Mouse (Mus musculus) heart, embryonic 16.5 days (tissue): ENCODE data around the gene Tnfrsf14. TPM values are rescaled to one million over a fixed set of nuclear protein-coding genes. Genes with fewer than 3 reads are reported as not detected.

ENCODE experiments used
- ATAC-seq: fragments of 200-750 bp; cut with Nextera tagmentation; replicated peaks from 2 replicates; pipeline ENCODE4 v1.8.0; 2017; ENCODE audit warnings: moderate number of reproducible peaks; ENCODE audit not compliant: insufficient read depth, low FRiP score; ENCODE audit errors: extremely low read depth
- H3K27ac ChIP-seq: fragments of 300-500 bp; sonication (generic); 2 replicates; pipeline ENCODE4 v1.5.1; 2014; ENCODE audit warnings: mild to moderate bottlenecking, low read length, control low read depth, moderate library complexity
- H3K27me3 ChIP-seq: fragments of 300-500 bp; sonication (generic); 2 replicates; pipeline ENCODE4 v1.6.1; 2014; ENCODE audit warnings: low read length, mixed read lengths; ENCODE audit not compliant: control insufficient read depth, insufficient read depth
- H3K36me3 ChIP-seq: fragments of 300-500 bp; sonication (generic); 2 replicates; pipeline ENCODE4 v1.6.1; 2014; ENCODE audit not compliant: control insufficient read depth, insufficient read depth
- H3K4me1 ChIP-seq: fragments of 300-500 bp; sonication (generic); 2 replicates; pipeline ENCODE4 v1.6.1; 2014; ENCODE audit warnings: low read length, mixed read lengths; ENCODE audit not compliant: control insufficient read depth, insufficient read depth
- H3K4me2 ChIP-seq: fragments of 300-500 bp; sonication (generic); 2 replicates; pipeline ENCODE4 v1.6.1; 2014; ENCODE audit warnings: low read depth, mild to moderate bottlenecking, control low read depth, low read length
- H3K4me3 ChIP-seq: fragments of 300-500 bp; sonication (generic); 2 replicates; pipeline ENCODE4 v1.5.1; 2014; ENCODE audit warnings: mild to moderate bottlenecking, control low read depth, low read length
- H3K9ac ChIP-seq: fragments of 300-500 bp; sonication (generic); 2 replicates; pipeline ENCODE4 v1.6.1; 2014; ENCODE audit warnings: low read length, control low read depth
- H3K9me3 ChIP-seq: fragments of 300-500 bp; sonication (generic); replicated peaks from 2 replicates; pipeline ENCODE4 v1.6.1; 2016; ENCODE audit warnings: low read length; ENCODE audit not compliant: control insufficient read depth
- WGBS: fragments of 180-500 bp; shearing (Covaris S2); extraction: QIAGEN DNeasy Blood & Tissue Kit; methylation state at CpG from one replicate; pipeline ENCODE4 v1.1.7; 2014; 5-methylcytosine and 5-hydroxymethylcytosine counted together
- polyA plus RNA-seq: library from polyadenylated mRNA; unstranded; fragments of >200 nt; fragmentation: Nextera tagmentation; extraction: Ambion mirVana; gene quantifications from 2 replicates; pipeline ENCODE4 v1.2.1, GENCODE M21; 2015

Gene Tnfrsf14
- polyA plus RNA-seq, 1 experiment from 2014 or later = 1.3 TPM

DNA sequence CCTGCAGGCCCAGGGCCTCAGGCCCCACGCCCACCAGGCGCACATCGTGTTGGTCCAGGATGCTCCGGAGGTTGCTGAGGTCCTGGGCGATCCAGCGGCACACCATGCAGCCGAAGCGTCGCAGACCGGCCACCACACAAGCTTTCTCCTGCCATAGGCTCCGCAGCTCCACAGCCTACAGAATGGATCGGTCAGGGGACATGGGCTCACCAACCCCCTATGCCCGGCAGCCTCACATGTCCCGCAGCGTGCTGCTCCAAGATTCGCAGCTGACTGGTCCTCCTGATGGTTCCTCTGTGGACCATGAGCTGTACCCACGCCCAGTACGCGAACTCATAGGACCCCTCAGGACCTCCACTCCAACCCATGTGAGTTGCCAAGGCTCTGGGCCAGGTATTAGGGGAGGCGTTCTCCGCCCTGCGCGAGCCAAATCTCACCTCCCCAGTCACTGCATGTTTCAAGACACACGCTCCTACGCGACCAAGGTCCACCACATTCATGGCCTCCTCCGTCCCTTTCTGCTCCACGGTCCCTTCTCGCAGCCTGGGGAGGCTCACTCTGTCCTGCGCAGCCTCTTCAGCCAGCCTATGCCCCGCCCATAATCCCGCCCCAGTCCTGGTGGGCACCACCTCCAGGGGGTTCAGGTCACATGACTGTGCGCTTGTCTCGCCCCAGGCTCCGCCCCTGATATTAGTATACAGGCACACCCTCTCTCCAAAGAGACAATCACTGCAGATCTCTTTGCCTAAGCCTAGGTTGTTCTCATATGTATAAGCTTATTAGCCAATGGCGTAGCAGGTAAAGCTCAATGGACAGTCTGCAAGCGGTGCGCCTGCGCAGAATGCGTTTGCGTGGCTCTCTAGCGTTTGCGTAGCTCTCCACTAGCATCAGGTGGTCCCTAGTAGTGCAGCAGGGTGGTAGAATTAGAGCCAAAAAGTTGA lies 29.6 kb downstream of the Tnfrsf14 start, which contains the start of gene Fam213b:
Gene Fam213b, minus strand, starts transcription at position 630 of the 941 bp plus-strand sequence.
- peaks cover 10% of the 10 kb centered on the region for H3K4me1 ChIP-seq
- H3K9me3 ChIP-seq = no peaks in the 10 kb centered on the region
- H3K9ac ChIP-seq = peak within 1 kb of the TSS; percentile 83
- ATAC-seq = peak; percentile 97
- H3K36me3 ChIP-seq = no peaks in the 10 kb centered on the region
- peaks cover 2% of the 10 kb centered on the region; the same call in 1 of the 2 replicates for H3K27me3 ChIP-seq
- peak within 1 kb of the TSS; percentile 72 for H3K4me3 ChIP-seq
- peak within 1 kb of the TSS; percentile 96 for H3K4me2 ChIP-seq
- peak within 1 kb of the TSS; percentile 66 for H3K27ac ChIP-seq
- WGBS = 4% methylated on average over 43 of the region's 43 CpGs

DNA sequence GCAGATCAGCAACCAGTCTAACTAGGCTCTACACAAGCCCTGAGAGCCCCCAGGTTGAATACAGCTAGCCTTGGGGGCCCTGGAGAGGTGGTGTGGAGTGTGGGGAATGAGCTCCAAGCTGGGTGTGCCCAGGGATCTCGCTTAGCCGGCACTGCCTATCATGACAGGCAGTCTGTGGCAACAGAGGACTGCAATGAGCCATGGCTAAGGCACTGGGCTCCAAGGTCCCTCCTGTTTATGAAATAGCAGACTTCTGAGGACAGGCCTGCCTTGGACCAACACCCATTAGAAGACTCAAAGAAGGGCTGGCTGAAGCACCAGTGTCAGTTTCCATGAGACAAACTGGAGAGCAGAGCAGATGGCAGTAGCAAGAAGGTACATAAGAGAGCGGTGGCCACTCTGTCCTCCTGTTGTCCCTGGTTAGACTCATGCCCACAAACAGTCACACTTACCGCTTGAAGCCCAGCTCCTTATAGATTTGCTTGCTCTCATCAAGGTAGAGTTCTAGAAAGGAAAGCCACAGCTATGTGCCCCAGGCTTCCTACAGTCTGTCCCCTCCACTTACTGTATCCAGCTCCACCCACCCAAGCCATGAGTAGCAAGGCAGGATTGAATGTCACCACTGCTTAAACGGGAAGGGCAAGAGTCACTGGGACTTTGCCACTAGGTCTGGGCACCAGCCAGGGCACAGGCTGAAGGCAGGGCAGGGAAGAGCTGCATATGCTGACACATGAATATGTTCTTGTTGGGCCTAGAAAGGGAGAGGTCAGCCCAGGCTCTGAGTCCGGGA lies 30.5 kb downstream of the Tnfrsf14 start:
- no peak overlapping the region for H3K27ac ChIP-seq
- no peak for ATAC-seq
- peaks cover 10% of the 10 kb centered on the region for H3K4me1 ChIP-seq
- no peaks in the 10 kb centered on the region for H3K9me3 ChIP-seq
- H3K36me3 ChIP-seq = no peaks in the 10 kb centered on the region
- H3K9ac ChIP-seq = peak overlapping the region; percentile 83
- peak overlapping the region; percentile 96 for H3K4me2 ChIP-seq
- WGBS = 63% methylated on average over 6 of the region's 6 CpGs
- peaks cover 2% of the 10 kb centered on the region; the same call in 1 of the 2 replicates for H3K27me3 ChIP-seq
- H3K4me3 ChIP-seq = peak overlapping the region; percentile 72

DNA sequence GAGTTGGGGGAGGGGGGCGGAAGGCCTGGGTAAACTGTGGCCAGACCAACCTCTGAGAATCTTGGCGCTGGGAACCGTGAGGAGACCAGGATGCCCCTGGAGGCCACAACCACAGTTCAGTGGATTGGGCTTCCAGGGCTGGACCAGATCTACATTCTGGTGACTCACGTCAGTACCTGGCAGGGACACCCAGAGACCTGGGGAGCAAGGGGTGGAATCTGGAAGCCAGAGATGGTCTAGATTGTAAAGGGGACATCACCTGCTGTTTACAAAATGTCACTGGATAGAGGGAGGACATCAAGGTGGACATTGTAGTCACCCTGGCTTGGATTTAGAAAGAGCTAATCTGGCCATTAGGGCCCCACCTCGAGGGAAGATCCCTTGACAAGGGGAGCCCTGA lies 32.8 kb downstream of the Tnfrsf14 start:
- Histone ChIP-seq H3K4me1 (peaks cover 10% of the 10 kb centered on the region), H3K4me2 (no peak overlapping the region), H3K36me3 (no peaks in the 10 kb centered on the region), H3K9me3 (no peaks in the 10 kb centered on the region), H3K9ac (no peak overlapping the region), H3K4me3 (no peak overlapping the region), H3K27me3 (peaks cover 2% of the 10 kb centered on the region; the same call in 1 of the 2 replicates), H3K27ac (no peak overlapping the region)
- 73% methylated on average over 5 of the region's 5 CpGs for WGBS
- ATAC-seq = no peak

DNA sequence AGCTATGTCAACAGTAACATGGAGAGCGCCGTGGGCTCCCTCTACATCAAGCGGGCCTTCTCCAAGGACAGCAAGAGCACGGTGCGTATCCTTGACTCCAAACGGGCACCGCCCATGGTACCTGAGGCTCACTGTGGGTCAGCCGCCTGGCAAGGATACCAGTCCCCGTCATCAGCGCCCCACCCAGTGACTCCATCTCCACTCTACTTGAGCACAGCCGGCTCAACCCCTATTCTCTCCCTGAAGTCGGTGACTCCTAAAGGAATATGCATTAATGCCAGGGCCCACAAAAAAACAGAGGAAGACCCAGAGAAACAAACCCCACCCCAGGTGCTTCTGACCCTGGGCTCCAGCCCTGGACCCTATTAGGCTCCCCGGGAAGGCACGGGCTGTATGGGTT lies 37.5 kb downstream of the Tnfrsf14 start:
- 83% methylated on average over 14 of the region's 14 CpGs for WGBS
- ATAC-seq = no peak

DNA sequence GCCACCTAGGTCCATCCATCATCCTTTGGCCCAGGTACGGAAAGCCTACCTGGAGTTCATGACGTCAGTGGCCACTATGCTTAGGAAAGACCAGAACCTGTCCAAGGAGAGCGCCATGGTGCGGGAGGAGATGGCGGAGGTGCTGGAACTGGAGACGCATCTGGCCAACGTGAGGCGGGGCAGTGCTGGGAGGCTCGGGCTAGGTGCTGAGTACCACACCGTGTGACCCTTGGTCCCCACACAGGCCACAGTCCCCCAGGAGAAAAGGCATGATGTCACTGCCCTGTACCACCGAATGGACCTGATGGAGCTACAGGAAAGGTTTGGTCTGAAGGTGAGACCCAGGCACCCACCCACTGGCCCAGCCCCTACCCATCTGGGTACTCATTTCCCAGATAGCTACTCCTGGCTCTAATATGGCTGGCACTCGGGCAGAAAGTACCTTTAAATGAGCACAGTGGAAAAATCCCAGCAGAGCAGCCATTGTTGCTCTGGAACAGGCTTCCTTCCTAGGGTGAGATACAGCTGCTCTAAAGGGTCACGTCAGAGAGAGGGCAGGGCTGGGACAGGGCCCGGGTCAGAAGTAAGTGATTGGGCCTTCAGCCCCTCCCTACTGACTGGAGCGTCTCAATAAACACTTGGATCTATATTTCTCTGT lies 40.6 kb downstream of the Tnfrsf14 start:
- Histone ChIP-seq H3K9me3 (no peaks in the 10 kb centered on the region), H3K4me3 (no peak overlapping the region), H3K4me2 (no peak overlapping the region), H3K9ac (no peak overlapping the region), H3K36me3 (no peaks in the 10 kb centered on the region), H3K4me1 (no peaks in the 10 kb centered on the region), H3K27ac (no peak overlapping the region), H3K27me3 (no peaks in the 10 kb centered on the region)
- WGBS = 75% methylated on average over 15 of the region's 15 CpGs
- ATAC-seq = no peak

More for the DNA sequence above, 37.5 kb downstream of the Tnfrsf14 start:
- H3K36me3 ChIP-seq = no peaks in the 10 kb centered on the region
- H3K4me2 ChIP-seq = no peak overlapping the region
- no peak overlapping the region for H3K4me3 ChIP-seq
- H3K4me1 ChIP-seq = no peaks in the 10 kb centered on the region
- H3K27ac ChIP-seq = no peak overlapping the region
- no peaks in the 10 kb centered on the region for H3K9me3 ChIP-seq
- no peak overlapping the region for H3K9ac ChIP-seq
- H3K27me3 ChIP-seq = peaks cover 2% of the 10 kb centered on the region; the same call in 1 of the 2 replicates

DNA sequence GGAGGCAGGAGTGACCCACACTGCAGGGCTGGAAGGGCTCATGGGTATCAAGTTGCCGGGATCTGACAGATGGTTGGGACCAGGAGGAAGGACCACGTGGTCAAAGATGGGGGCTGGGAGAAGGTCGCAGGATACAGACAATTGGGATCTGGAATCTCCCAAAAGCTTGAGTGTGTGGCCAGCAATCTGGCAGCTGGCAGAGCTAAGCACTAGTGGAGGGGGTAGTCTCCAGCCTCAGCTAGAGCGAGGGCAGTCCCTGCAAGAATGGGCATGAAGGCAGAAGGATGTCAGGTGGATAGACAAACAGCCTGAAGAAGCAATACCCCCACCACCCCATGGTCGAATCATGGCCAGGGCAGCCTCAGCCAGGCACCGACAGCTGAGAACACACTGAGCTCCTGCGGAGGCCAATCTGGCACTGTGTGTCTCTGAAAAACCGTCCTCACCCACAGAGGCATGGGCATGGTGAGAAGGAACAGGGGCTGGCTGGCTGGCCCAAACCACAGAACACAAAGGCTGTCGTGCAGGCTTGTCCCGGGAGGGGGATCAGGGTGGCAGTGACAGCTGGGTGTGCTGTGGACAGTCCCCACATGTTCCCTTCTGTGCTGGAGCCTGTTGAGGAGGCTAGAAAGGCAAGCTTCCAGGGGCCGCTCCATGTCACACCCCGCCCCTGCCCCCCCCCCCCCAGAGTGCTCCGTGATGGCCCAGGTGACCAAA lies 41.3 kb downstream of the Tnfrsf14 start:
- H3K27me3 ChIP-seq = no peaks in the 10 kb centered on the region
- no peak overlapping the region for H3K9ac ChIP-seq
- H3K4me1 ChIP-seq = 0 out of 2 replicates have a peak, but pooled peaks cover under 1% of the 10 kb centered on the region
- H3K4me3 ChIP-seq = no peak overlapping the region
- H3K27ac ChIP-seq = no peak overlapping the region
- no peak for ATAC-seq
- H3K9me3 ChIP-seq = no peaks in the 10 kb centered on the region
- H3K4me2 ChIP-seq = no peak overlapping the region
- no peaks in the 10 kb centered on the region for H3K36me3 ChIP-seq
- WGBS = 63% methylated on average over 13 of the region's 13 CpGs

DNA sequence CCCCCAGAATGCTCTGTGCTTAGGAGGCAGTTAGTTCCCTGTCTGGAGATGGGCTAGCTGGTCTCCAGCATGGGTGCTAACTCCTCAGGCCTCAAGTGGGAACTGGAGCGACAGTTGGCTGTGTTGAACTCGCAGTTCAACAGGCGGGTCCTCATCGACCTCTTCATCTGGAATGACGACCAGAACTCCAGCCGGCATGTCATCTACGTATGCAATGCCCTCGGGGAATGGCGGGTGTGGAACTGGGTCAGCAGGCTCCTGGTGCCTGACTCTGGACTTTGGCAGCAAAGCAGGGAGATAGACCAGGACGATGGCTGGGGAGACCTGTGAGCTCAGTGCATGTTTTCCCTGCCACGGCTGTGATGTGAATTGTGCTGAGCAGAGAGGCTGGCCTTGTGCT lies 42.9 kb downstream of the Tnfrsf14 start:
- Histone ChIP-seq H3K27ac (no peak overlapping the region), H3K4me2 (no peak overlapping the region), H3K4me1 (peaks cover 15% of the 10 kb centered on the region), H3K27me3 (no peaks in the 10 kb centered on the region), H3K9ac (no peak overlapping the region), H3K9me3 (no peaks in the 10 kb centered on the region), H3K4me3 (no peak overlapping the region), H3K36me3 (no peaks in the 10 kb centered on the region)
- no peak for ATAC-seq
- WGBS = 76% methylated on average over 11 of the region's 11 CpGs

DNA sequence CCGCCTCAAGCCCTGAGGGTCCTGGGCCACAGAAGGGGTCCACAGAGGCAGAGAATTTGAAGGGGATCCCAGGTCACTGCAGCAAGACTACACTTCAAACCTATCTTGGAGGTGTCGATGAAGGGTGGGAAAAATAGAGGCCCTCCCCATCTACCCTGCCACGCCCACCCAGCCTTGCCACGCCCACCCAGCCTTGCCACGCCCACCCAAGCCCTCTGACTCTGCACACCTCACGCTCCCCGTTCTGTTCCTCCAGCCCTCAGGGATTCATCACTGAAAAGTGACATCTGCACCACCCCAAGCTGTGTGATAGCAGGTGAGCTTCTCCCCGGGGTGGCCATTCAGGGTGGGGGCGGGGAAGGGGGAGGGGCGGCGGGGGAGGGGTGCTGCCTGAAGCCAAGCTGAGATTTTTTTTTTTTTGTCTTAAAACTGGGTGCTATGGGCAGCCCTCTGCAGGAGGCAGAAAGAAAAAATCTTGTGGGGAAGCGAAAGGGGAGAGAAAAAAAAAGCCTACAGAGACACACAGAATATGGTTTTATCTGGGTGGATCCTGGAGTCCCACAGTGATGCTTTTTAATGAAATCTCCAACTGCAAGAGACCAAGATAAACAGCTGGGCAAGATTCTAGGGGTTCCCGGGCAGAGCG lies 46.2 kb downstream of the Tnfrsf14 start:
- no peak for ATAC-seq
- WGBS = 26% methylated on average over 14 of the region's 14 CpGs

More for the DNA sequence above, 46.2 kb downstream of the Tnfrsf14 start:
- Histone ChIP-seq H3K9me3 (no peaks in the 10 kb centered on the region), H3K27ac (no peak overlapping the region), H3K4me1 (peaks cover 26% of the 10 kb centered on the region), H3K27me3 (no peaks in the 10 kb centered on the region), H3K4me2 (no peak overlapping the region), H3K9ac (no peak overlapping the region), H3K4me3 (no peak overlapping the region), H3K36me3 (no peaks in the 10 kb centered on the region)
